Mouse (Mus musculus) intestine, postnatal 0 days (tissue): ENCODE measurements around the gene Gm19668. TPM values are rescaled to one million over a fixed set of nuclear protein-coding genes. Genes with fewer than 3 reads are reported as not detected.

Source experiments
- ATAC-seq: fragments of 200-750 bp; cut with Nextera tagmentation; 2 replicates; pipeline ENCODE4 v1.8.0; 2017; ENCODE audit warnings: mild to moderate bottlenecking, moderate TSS enrichment, moderate library complexity
- H3K27ac ChIP-seq: fragments of 300-500 bp; sonication (generic); 2 replicates; pipeline ENCODE4 v1.5.1; 2014; ENCODE audit warnings: mild to moderate bottlenecking, low read depth, low read length, moderate library complexity
- H3K27me3 ChIP-seq: fragments of 300-500 bp; sonication (generic); replicated peaks from 2 replicates; pipeline ENCODE4 v1.6.1; 2014; ENCODE audit warnings: low read length, mixed read lengths; ENCODE audit not compliant: control insufficient read depth, insufficient read depth
- H3K36me3 ChIP-seq: fragments of 300-500 bp; sonication (generic); 2 replicates; pipeline ENCODE4 v1.6.1; 2014; ENCODE audit warnings: mild to moderate bottlenecking, moderate library complexity; ENCODE audit not compliant: control insufficient read depth, insufficient read depth
- H3K4me1 ChIP-seq: fragments of 300-500 bp; sonication (generic); replicated peaks from 2 replicates; pipeline ENCODE4 v1.6.1; 2014; ENCODE audit warnings: antibody characterized with exemption, low read length, mixed read lengths; ENCODE audit not compliant: control insufficient read depth, insufficient read depth
- H3K4me2 ChIP-seq: fragments of 300-500 bp; sonication (generic); replicated peaks from 2 replicates; pipeline ENCODE4 v1.6.1; 2014; ENCODE audit warnings: low read depth, mild to moderate bottlenecking, moderate library complexity
- H3K4me3 ChIP-seq: fragments of 300-500 bp; sonication (generic); 2 replicates; pipeline ENCODE4 v1.5.1; 2014; ENCODE audit warnings: low read depth, low read length
- H3K9ac ChIP-seq: fragments of 300-500 bp; sonication (generic); 2 replicates; pipeline ENCODE4 v1.6.1; 2014; ENCODE audit warnings: mild to moderate bottlenecking, low read depth, low read length
- H3K9me3 ChIP-seq: fragments of 300-500 bp; sonication (generic); 2 replicates; pipeline ENCODE4 v1.6.1; 2016; ENCODE audit warnings: mixed run types; ENCODE audit not compliant: control insufficient read depth
- CTCF ChIP-seq: sonication (generic); IDR thresholded peaks from 2 replicates; pipeline ENCODE4 v1.5.1; 2016; ENCODE audit warnings: low read depth, mild to moderate bottlenecking, control low read depth, antibody characterized with exemption, moderate library complexity
- WGBS: fragments of 180-500 bp; shearing (Covaris S2); extraction: QIAGEN DNeasy Blood & Tissue Kit; methylation state at CpG from one replicate; pipeline ENCODE4 v1.1.7; 2014; 5-methylcytosine and 5-hydroxymethylcytosine counted together
- polyA plus RNA-seq: library from polyadenylated mRNA; unstranded; fragments of >200 nt; fragmentation: Nextera tagmentation; extraction: Ambion mirVana; gene quantifications from 2 replicates; pipeline ENCODE4 v1.2.1, GENCODE M21; 2015

Gene Gm19668
- polyA plus RNA-seq, result not detected in 2 replicates

GRCm38 (mm10) chr10:77798921-77799508 lies at the start of gene Gm19668:
Gm19668 (minus strand) TSS chr10:77799133.
- Histone ChIP-seq H3K9ac (no peak within 1 kb of the TSS), H3K4me2 (no peak within 1 kb of the TSS), H3K4me3 (no peak within 1 kb of the TSS), H3K27ac (no peak within 1 kb of the TSS), H3K4me1 (no peaks in the 10 kb centered on the region; the same call in 1 of the 2 replicates), H3K36me3 (no peaks in the 10 kb centered on the region), H3K27me3 (no peaks in the 10 kb centered on the region), H3K9me3 (no peaks in the 10 kb centered on the region)
- 43% methylated on average over 8 of the region's 8 CpGs for WGBS
- TF ChIP-seq CTCF, result no peak
- peak; percentile 65 for ATAC-seq

GRCm38 (mm10) chr10:77847538-77847937 lies 48.6 kb upstream of the Gm19668 start:
- 46% methylated on average over 2 of the region's 2 CpGs for WGBS
- peak; percentile 59 for ATAC-seq

GRCm38 (mm10) chr10:77846961-77847360 lies 48.0 kb upstream of the Gm19668 start:
- 12% methylated on average over 2 of the region's 2 CpGs for WGBS
- 0 out of 2 replicates have a peak, but pooled peaks have one; percentile 8 for ATAC-seq
- TF ChIP-seq CTCF, result no peak

More at GRCm38 (mm10) chr10:77847538-77847937, 48.6 kb upstream of the Gm19668 start:
- no peak overlapping the region for H3K27ac ChIP-seq
- no peaks in the 10 kb centered on the region for H3K4me1 ChIP-seq
- peaks cover 8% of the 10 kb centered on the region; the same call in 1 of the 2 replicates for H3K9me3 ChIP-seq
- H3K27me3 ChIP-seq, result no peaks in the 10 kb centered on the region
- no peak for TF ChIP-seq CTCF
- H3K4me3 ChIP-seq, result no peak overlapping the region
- H3K9ac ChIP-seq, result no peak overlapping the region
- H3K36me3 ChIP-seq, result no peaks in the 10 kb centered on the region
- no peak overlapping the region for H3K4me2 ChIP-seq

GRCm38 (mm10) chr10:77846503-77846902 lies 47.6 kb upstream of the Gm19668 start, which contains the start of gene Gm36176:
Gm36176 (plus strand) TSS chr10:77846803.
- WGBS, result 76% methylated on average over 2 of the region's 3 CpGs
- ATAC-seq, result no peak
- Histone ChIP-seq H3K27me3 (no peaks in the 10 kb centered on the region), H3K4me1 (no peaks in the 10 kb centered on the region), H3K4me3 (no peak within 1 kb of the TSS), H3K4me2 (no peak within 1 kb of the TSS), H3K36me3 (no peaks in the 10 kb centered on the region), H3K9me3 (peaks cover 9% of the 10 kb centered on the region; the same call in 1 of the 2 replicates), H3K27ac (no peak within 1 kb of the TSS), H3K9ac (no peak within 1 kb of the TSS)
- no peak for TF ChIP-seq CTCF

More at GRCm38 (mm10) chr10:77846961-77847360, 48.0 kb upstream of the Gm19668 start:
- Histone ChIP-seq H3K27me3 (no peaks in the 10 kb centered on the region), H3K4me3 (no peak overlapping the region), H3K9ac (no peak overlapping the region), H3K27ac (no peak overlapping the region), H3K9me3 (peaks cover 8% of the 10 kb centered on the region; the same call in 1 of the 2 replicates), H3K4me2 (no peak overlapping the region), H3K4me1 (no peaks in the 10 kb centered on the region), H3K36me3 (no peaks in the 10 kb centered on the region)

GRCm38 (mm10) chr10:77839006-77839405 lies 40.1 kb upstream of the Gm19668 start:
- H3K36me3 ChIP-seq, result no peaks in the 10 kb centered on the region
- whole genome bisulfite sequencing, result 61% methylated on average over 6 of the region's 6 CpGs
- H3K4me3 ChIP-seq, result no peak overlapping the region
- no peak for ATAC-seq
- no peak for TF ChIP-seq CTCF
- peaks cover 8% of the 10 kb centered on the region; the same call in 1 of the 2 replicates for H3K9me3 ChIP-seq
- H3K9ac ChIP-seq, result no peak overlapping the region
- no peaks in the 10 kb centered on the region for H3K27me3 ChIP-seq
- no peaks in the 10 kb centered on the region for H3K4me1 ChIP-seq
- no peak overlapping the region for H3K27ac ChIP-seq
- H3K4me2 ChIP-seq, result no peak overlapping the region

- TF ChIP-seq CTCF, result no peak
- no peak for ATAC-seq
- no peaks in the 10 kb centered on the region for H3K9me3 ChIP-seq
- WGBS, result 69% methylated on average over 9 of the region's 9 CpGs
- H3K4me2 ChIP-seq, result no peak within 1 kb of the TSS
- no peak within 1 kb of the TSS for H3K9ac ChIP-seq
- no peaks in the 10 kb centered on the region for H3K27me3 ChIP-seq
- H3K4me3 ChIP-seq, result no peak within 1 kb of the TSS
- no peaks in the 10 kb centered on the region for H3K36me3 ChIP-seq
- no peak within 1 kb of the TSS for H3K27ac ChIP-seq
- H3K4me1 ChIP-seq, result no peaks in the 10 kb centered on the region
Measured at GRCm38 (mm10) chr10:77835647-77836046, 36.7 kb upstream of the Gm19668 start, which contains the start of gene Krtap10-10. Krtap10-10 (plus strand) TSS chr10:77835947.
